9 mouse cellular contexts compared by ENCODE assay signal in genomic region chr4:136312616-136313015, GRCm38 (mm10). TPM values are rescaled to one million over a fixed set of nuclear protein-coding genes. Genes with fewer than 3 reads are reported as not detected.
DNase-seq lines count a peak whose midpoint lies in the region; ATAC-seq and TF ChIP-seq lines count a peak whose summit lies in the region.
"Had no signal": no experiment of that assay in that cellular context is flagged by ENCODE, and none has a peak within 500 bp of the region (broad histone marks: within the 10 kb centered on the region; RNA-seq: fewer than 3 reads in every experiment).

No protein-coding gene starts in this region.

- peak overlapping the region; percentile 10; the same call in 1 of the 2 replicates for H3K27ac ChIP-seq in heart, embryonic 10.5 days
- no peak overlapping the region for H3K27ac ChIP-seq in forebrain, embryonic 12.5 days
- H3K27ac ChIP-seq in liver, embryonic 13.5 days, result peak overlapping the region; percentile 99
- no peak overlapping the region for H3K27ac ChIP-seq in thymus, adult 2 months (ENCODE audit: control insufficient read depth, insufficient read depth, low read length)

- peak overlapping the region; percentile 100 for H3K9ac ChIP-seq in forebrain, embryonic 12.5 days
- H3K9ac ChIP-seq in liver, embryonic 13.5 days, result peak overlapping the region; percentile 99

- no peak for TF ChIP-seq CTCF in thymus, adult 2 months (IDR thresholded peaks at IDR 0.05; ENCODE audit: borderline replicate concordance, control insufficient read depth, extremely low read depth, insufficient read depth, low read length, poor library complexity)

- H3K36me3 ChIP-seq in heart, embryonic 10.5 days, result peaks cover 14% of the 10 kb centered on the region
- peaks cover 12% of the 10 kb centered on the region for H3K36me3 ChIP-seq in forebrain, embryonic 12.5 days (replicated peaks)
- peaks cover 16% of the 10 kb centered on the region for H3K36me3 ChIP-seq in liver, embryonic 13.5 days
- peaks cover 13% of the 10 kb centered on the region for H3K36me3 ChIP-seq in thymus, adult 2 months (ENCODE audit: control insufficient read depth, insufficient read depth, low read length)

- WGBS in heart, embryonic 10.5 days, result 38% methylated on average over 4 of the region's 4 CpGs
- 22% methylated on average over 4 of the region's 4 CpGs for WGBS in forebrain, embryonic 12.5 days
- 16% methylated on average over 4 of the region's 4 CpGs for WGBS in liver, embryonic 13.5 days (ENCODE audit: insufficient replicate concordance)
- WGBS in thymus, adult 2 months, result 6% methylated on average over 4 of the region's 4 CpGs

- H3K4me1 ChIP-seq in heart, embryonic 10.5 days, result peaks cover 42% of the 10 kb centered on the region
- peaks cover 38% of the 10 kb centered on the region for H3K4me1 ChIP-seq in forebrain, embryonic 12.5 days
- H3K4me1 ChIP-seq in liver, embryonic 13.5 days (replicated peaks), result peaks cover 33% of the 10 kb centered on the region
- peaks cover 4% of the 10 kb centered on the region for H3K4me1 ChIP-seq in thymus, adult 2 months (replicated peaks; ENCODE audit: control insufficient read depth, insufficient read depth, low read length)

- no peak for ATAC-seq in forebrain, embryonic 12.5 days (ENCODE audit: low FRiP score)
- no peak for ATAC-seq in liver, embryonic 13.5 days (ENCODE audit: low read depth)

- no peak for DNase-seq in heart, embryonic 10.5 days (ENCODE audit: low spot score)
- DNase-seq in heart, adult 8-10 months (ENCODE audit: low spot score), result no peak
- DNase-seq in A20 (ENCODE audit: low read depth, low spot score), result peak; percentile 58
- DNase-seq in liver, embryonic 13.5 days, result no peak
- DNase-seq in thymus, adult 2 months, result no peak
- DNase-seq in frontal cortex, postnatal 10 days (ENCODE audit: low spot score in 2 of 2), result no peak
- no peak for DNase-seq in cerebellum, adult 11-12 months
- DNase-seq: cerebellum, postnatal 36 days had no signal

- no peak for TF ChIP-seq POLR2A in thymus, adult 2 months (IDR thresholded peaks at IDR 0.05; ENCODE audit: control insufficient read depth, extremely low read depth, insufficient read depth, low read length, poor library complexity)

- peak overlapping the region; percentile 65 for H3K4me2 ChIP-seq in forebrain, embryonic 12.5 days
- H3K4me2 ChIP-seq in liver, embryonic 13.5 days, result peak overlapping the region; percentile 98

- H3K27me3 ChIP-seq in heart, embryonic 10.5 days (ENCODE audit: insufficient read depth, poor library complexity, severe bottlenecking), result no peaks in the 10 kb centered on the region
- no peaks in the 10 kb centered on the region for H3K27me3 ChIP-seq in forebrain, embryonic 12.5 days
- H3K27me3 ChIP-seq in liver, embryonic 13.5 days, result no peaks in the 10 kb centered on the region
- H3K27me3 ChIP-seq in thymus, adult 2 months (ENCODE audit: control insufficient read depth, insufficient read depth, low read length), result no peaks in the 10 kb centered on the region

- H3K4me3 ChIP-seq in heart, embryonic 10.5 days, result peak overlapping the region; percentile 100
- peak overlapping the region; percentile 94 for H3K4me3 ChIP-seq in forebrain, embryonic 12.5 days (replicated peaks)
- peak overlapping the region; percentile 98 for H3K4me3 ChIP-seq in liver, embryonic 13.5 days (replicated peaks)
- H3K4me3 ChIP-seq in thymus, adult 2 months (ENCODE audit: control insufficient read depth, insufficient read depth, low read length), result no peak overlapping the region

- H3K9me3 ChIP-seq in heart, embryonic 10.5 days, result no peaks in the 10 kb centered on the region
- H3K9me3 ChIP-seq in forebrain, embryonic 12.5 days, result no peaks in the 10 kb centered on the region
- H3K9me3 ChIP-seq in liver, embryonic 13.5 days (replicated peaks), result no peaks in the 10 kb centered on the region

RNA-seq across cellular contexts. Expression of gene Hnrnpr, which starts 1.9 kb away (rescaled TPM):
- polyA plus RNA-seq in heart, embryonic 10.5 days (2016; fragmentation: Nextera tagmentation; extraction: Ambion mirVana), result 126 and 148 TPM in 2 replicates
- total RNA-seq in heart, adult 8-10 months (2022), result 10 to 100 TPM; 34.6 to 47.6 (median 41.4) TPM
- polyA plus RNA-seq in forebrain, embryonic 12.5 days (2016; fragmentation: Nextera tagmentation; extraction: Ambion mirVana), result 256 and 266 TPM in 2 replicates
- 68.5 and 73.1 TPM in 2 replicates for polyA plus RNA-seq in liver, embryonic 13.5 days (2015; fragmentation: Nextera tagmentation; extraction: Ambion mirVana)
- 21.0 and 21.5 TPM in 2 replicates for polyA plus RNA-seq in thymus, adult 2 months (2012; rRNA removed)

RNA-seq across cellular contexts. Expression of gene Zfp46, which starts 28.1 kb away (rescaled TPM):
- 14.6 and 18.7 TPM in 2 replicates for polyA plus RNA-seq in heart, embryonic 10.5 days (2016; fragmentation: Nextera tagmentation; extraction: Ambion mirVana)
- 10 to 100 TPM; 31.3 to 46.4 (median 39.0) TPM for total RNA-seq in heart, adult 8-10 months (2022)
- 25.8 and 38.1 TPM in 2 replicates for polyA plus RNA-seq in forebrain, embryonic 12.5 days (2016; fragmentation: Nextera tagmentation; extraction: Ambion mirVana)
- 2.6 and 3.6 TPM in 2 replicates for polyA plus RNA-seq in liver, embryonic 13.5 days (2015; fragmentation: Nextera tagmentation; extraction: Ambion mirVana)
- 15.6 and 18.7 TPM in 2 replicates for polyA plus RNA-seq in thymus, adult 2 months (2012; rRNA removed)

Comparison
In these comparisons a context has a peak if more than half of its experiments do, and no peak if none do; other contexts are left out.
1. H3K27ac ChIP-seq: peak in heart, embryonic 10.5 days (single experiment) and liver, embryonic 13.5 days (single experiment); none in forebrain, embryonic 12.5 days (single experiment) and thymus, adult 2 months (single experiment).